Mouse (Mus musculus) cerebellum, adult 9-10 months (tissue): ENCODE measurements at regions not wholly inside any gene's neighbourhood (a gene's known extent, or its start where the extent isn't known, plus 50 kb on each side); places are given as distances from the start of the nearest gene placed in this dataset.

Source experiments
- DNase-seq: peaks from one replicate; pipeline ENCODE4 v3.0.0; 2022

- no peak for DNase-seq
These were observed 518.1 kb upstream of the Atp11b start for GRCm38 (mm10) chr3:35235772-35236171.

DNA sequence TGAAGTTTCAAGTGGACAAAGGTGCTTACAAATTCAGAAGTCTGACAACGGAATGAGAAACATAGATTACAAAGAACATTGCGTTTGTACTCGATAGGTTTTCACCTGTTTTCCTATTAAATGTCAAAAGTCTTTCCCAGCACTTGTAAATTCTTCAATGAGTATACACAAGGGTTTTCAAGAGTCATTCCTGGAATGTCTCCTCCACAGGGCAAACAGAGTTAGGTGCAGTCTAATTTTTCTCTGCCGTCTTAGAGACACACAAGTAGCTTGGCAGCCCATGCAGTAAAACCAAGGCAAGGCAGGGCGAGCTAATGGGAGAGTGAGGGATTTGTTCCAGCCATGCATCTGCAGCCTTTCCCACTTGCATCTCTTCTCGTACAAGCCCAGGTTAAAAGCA lies 516.6 kb upstream of the Atp11b start:
- no peak for DNase-seq

- no peak for DNase-seq
These were observed 511.6 kb upstream of the Atp11b start for GRCm38 (mm10) chr3:35242349-35242748.

DNA sequence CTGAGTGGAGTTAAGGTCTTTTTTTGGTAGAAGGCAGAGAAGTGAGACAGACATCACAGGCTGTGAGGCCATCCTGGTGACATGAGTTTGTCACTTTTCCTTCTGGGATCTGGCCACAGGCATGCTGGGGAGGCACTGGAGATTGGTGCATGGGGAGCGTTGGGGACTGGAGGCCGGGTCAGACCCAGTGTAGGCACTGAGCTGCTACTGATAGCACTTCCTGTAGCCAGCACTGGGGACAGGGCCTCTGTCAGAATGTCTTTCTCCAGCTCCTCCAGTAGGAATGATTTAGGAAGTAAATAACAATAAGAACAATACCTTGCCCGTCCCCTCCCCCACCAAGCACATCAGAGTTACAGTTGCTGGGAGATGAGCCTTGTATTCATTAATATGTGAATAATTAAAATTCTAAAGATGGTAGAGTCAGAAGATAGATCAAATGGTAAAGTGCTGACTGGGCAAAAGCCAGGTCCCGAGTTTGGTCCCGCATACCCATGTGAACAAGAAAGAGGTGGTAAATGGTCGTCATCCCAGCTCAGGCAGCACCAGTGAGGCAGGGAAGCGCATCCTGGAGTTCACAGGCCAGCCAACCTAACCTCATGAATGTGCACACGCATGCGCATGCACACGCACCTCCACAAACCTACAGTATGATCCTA lies 510.9 kb upstream of the Atp11b start:
- DNase-seq: no peak

GRCm38 (mm10) chr3:35245003-35245402 lies 508.9 kb upstream of the Atp11b start:
- no peak for DNase-seq

DNA sequence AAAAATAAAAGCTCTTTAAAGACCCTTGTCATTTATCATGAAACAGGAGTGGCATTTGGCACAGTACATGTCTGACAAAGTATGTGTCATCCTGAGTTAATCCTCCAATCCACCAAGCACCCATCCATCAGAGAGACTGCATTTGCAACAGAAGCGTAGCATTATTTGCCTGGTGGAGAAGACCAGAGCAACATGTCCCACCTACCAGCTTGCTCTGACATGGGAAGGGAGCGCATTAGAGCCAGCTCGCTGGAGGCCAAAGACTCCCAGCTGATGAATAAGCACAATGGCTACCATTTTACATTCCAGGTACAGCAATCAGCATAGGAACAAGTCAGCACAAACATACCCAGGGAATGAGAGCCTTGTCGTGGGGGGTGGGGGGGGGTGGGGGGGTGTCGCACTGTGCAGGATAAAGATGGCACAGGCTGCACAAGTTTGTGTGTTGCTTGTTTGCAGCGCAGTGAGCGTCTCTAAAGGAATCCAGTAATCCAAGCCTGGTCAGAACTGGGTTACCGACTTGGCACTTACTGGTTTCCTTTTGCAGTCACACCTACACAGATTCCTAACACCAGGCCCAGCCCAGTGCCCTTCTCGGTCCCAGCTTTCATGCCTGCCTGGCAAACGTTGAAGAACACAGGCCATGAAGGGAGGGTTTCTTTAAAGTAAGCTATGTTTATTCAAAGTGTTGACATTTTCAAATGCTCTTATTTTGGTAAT lies 507.8 kb upstream of the Atp11b start:
- no peak for DNase-seq

DNA sequence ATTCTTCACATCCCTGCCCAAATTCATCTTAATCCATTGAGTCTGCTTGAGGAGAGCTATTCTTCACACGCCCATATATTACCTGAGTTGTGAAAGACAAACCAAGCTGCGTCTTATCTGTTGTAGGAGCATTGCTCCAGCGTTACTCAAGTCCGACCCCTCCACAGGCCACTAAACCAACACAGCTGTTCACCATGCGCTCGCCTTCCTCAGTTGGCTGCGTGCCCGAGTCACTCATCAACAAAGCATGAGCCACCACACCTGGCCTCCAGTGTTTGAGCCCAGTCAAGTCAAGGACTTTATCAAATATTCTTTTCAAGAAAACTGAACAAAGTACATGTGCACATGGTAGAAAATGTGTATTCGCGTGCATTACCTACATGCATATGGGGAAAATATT lies 504.7 kb upstream of the Atp11b start:
- DNase-seq: no peak

GRCm38 (mm10) chr3:35250092-35250749 lies 503.7 kb upstream of the Atp11b start:
- DNase-seq: no peak

DNA sequence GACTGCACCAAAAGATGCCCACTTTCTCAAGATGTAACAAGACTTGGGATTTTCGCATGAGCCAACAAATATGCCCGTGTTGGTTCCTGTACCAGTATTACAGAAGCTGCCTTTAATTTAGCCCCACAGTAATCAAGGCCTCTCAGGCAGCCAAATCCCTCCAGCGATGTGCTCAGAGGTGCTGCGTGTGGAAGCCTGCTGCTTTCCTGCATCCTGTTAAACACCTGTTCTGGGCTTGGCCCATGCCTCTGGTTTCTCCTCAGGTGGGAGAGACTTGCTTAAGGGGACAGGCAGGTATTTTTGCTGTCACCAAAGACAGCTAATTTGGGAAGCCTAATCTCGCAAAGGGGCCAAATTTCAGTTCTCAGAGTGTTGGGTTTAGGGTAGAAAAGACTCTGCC lies 500.0 kb upstream of the Atp11b start:
- no peak for DNase-seq

- DNase-seq: no peak
These were observed 493.0 kb upstream of the Atp11b start for GRCm38 (mm10) chr3:35260936-35261335.

DNA sequence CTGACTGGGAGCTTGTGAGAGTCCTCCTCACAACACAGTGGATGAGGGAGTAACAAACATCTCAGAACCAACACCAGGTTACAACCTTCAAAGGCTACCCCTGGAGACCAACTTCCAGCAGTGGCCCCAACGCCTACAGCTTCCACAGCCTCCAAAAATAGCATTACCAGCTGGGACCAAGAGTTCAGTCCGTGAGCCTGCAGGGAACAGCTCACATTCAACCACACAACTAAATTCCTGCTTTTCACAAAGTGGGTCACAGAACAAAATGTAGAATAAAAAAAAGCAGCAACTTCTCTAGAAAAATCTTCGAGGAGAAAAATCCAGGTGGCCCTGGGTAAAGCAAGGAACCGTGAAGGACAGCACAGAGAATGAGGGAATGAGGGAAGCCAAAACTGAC lies 485.0 kb upstream of the Atp11b start:
- DNase-seq: no peak

DNA sequence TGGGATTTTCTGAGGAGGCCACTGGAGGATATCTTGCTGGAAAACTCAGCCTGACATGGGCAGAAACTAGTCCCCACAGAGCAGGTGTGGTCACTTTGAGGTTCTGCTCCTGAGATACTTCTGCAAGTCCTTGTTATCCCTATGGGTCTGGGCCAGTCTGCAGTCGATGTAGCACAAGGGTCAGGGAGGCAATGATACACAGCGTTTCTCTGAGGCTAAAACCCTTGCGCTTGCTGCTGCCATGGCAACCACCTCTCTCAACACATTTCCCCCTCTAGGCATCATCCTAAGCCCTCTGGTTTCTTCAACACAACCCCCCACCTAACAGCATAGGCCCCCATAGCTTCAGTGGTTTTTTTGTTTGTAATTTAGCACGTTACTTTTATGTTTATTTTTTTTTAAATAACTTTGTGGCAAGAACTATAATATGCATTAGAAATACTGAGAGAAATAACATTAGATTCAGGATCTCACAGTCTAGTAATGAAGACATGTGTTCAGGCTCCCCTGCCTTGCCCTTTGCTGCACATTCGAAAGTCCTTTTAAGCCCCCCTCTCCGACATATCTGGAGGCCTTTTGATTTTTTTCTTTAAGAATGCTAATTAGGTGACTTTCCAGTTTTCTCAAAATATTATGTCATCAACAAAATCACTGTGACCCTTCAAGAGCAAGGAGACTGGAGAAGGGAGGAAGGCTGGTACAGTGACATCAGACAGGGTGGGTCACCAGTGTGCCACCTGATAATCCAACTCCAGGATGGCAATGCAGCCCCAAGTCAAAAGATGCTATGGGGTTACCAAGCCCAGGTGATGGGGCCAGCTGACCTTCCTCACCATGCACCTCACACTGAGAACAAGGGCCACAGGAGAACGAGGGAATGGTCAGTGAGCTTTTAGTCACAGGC lies 483.7 kb upstream of the Atp11b start:
- no peak for DNase-seq

- DNase-seq: no peak
These were observed 480.4 kb upstream of the Atp11b start for GRCm38 (mm10) chr3:35273546-35273945.

- no peak for DNase-seq
These were observed 472.9 kb upstream of the Atp11b start for GRCm38 (mm10) chr3:35280981-35281380.

GRCm38 (mm10) chr3:35282106-35282505 lies 471.8 kb upstream of the Atp11b start:
- DNase-seq: no peak

DNA sequence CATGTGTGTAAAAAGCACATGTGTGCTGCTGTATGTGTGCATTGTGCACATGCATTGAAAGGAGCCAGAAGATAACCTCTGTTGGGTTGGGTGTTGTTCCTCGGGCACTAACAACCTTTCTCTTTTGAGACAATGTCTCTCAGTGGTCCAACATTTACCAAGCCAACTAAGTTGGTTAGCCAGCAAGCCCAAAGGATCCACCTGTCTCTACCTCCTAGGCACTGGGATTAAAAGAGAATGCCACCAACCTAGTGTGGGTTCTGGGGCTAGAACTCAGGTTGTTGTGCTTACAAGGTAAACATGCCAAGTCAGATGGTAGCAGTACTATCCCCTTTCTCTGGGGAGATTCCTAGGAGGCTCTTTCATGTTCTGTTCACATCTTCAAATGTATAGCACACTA lies 459.1 kb upstream of the Atp11b start:
- DNase-seq: no peak

DNA sequence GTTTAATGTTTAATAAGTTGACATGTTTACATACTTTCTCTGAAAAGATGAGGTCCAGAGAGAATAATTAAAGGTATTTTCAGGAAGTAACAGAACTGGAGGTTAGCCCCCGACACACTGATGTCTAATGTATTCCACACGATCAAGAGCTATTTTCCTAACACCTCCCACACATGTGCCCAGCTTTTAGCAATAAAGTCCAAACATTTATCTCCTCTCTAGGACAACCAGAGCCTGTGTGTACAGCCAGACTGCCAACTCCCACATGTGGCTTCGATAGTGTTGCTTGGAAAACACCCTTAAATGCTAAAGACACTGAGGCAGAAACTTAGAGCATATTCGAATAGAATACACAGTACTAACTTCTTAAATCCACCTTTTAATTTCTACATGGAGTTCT lies 458.2 kb upstream of the Atp11b start:
- no peak for DNase-seq

- DNase-seq: no peak
These were observed 454.9 kb upstream of the Atp11b start for GRCm38 (mm10) chr3:35299036-35299435.

DNA sequence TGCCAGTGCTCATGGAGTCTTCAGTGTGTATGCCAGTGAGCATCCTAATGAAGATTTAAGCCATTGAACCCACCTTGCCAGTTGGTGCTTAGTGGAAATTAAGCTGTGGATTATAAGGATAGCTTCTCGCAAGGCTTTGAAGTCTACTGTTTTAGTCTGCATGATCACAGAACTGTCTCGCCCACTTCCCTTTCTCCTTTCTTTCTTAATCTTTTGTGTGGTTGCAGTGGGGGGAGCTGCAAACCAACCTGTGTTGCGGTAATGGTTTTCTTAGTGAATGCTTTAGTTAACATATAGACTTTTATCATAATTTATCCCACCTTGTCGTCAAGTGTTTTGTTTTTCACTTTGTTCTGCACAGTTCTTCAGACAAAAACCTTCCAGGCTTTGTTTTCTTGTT lies 447.9 kb upstream of the Atp11b start:
- DNase-seq: no peak

GRCm38 (mm10) chr3:35314177-35314576 lies 439.7 kb upstream of the Atp11b start:
- DNase-seq: no peak

DNA sequence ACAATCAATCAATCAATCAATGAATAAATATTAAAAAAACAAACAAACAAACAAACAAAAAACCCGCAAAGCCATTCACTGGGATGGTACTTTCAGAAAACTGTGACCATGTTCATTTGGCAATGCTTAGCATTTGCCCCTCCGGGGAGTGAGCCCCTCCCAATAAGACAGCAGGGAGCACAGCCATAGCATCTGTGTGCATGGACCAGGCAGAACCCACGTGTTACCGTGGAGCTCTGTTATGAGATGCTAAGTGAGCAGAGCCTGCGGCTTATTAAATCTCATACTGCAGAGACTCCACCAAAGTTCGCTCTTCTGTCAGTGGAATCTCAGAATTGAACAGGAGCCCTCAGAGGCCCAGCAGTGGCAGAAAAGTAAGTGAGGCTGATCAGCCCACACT lies 438.7 kb upstream of the Atp11b start:
- no peak for DNase-seq

GRCm38 (mm10) chr3:35318348-35318747 lies 435.6 kb upstream of the Atp11b start:
- DNase-seq: no peak

DNA sequence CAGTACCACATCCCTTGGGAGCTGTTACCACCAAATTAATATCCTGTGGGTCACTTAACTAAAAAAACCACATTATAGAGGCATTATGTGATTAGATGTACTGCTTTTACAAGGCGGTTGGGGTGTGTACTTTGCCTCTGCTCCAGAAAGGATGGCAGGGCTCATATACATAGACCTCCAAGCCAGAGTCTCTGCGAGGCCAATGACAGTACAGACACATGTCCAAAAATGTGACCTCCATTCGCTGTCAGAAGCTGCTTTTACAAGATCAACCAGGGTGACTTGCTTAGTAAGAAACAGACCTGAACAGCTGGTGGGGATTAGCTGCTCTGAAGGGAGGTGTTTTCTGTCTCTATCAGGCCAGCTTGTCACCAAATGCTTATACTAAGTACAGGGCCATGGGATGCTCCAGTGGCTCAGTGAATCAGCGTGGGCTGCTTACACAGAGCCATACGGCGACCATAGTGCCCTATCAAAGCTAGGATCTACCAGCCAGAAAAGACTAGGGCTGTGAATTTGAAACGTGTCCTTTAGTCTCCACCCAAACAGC lies 433.0 kb upstream of the Atp11b start:
- no peak for DNase-seq
